Comparison of ENCODE assay signal across 21 mouse cellular contexts in genomic region chr17:86778147-86778546, GRCm38 (mm10). TPM values are rescaled to one million over a fixed set of nuclear protein-coding genes. Genes with fewer than 3 reads are reported as not detected.
DNase-seq lines count a peak whose midpoint lies in the region; TF ChIP-seq lines count a peak whose summit lies in the region.
"Had no signal": no experiment of that assay in that cellular context is flagged by ENCODE, and none has a peak within 500 bp of the region (broad histone marks: within the 10 kb centered on the region; RNA-seq: fewer than 3 reads in every experiment).

No protein-coding gene starts in this region.

- TF ChIP-seq CTCF in gastrocnemius, adult 2 months (IDR thresholded peaks at IDR 0.05) = peak; percentile 47
- TF ChIP-seq CTCF in left cerebral cortex, adult 2 months (IDR thresholded peaks at IDR 0.05) = peak; percentile 27
- TF ChIP-seq CTCF in MEL (IDR thresholded peaks at IDR 0.05 in 2 of 3, conservative IDR thresholded peaks at IDR 0.05 in 1 of 3; ENCODE audit: control insufficient read depth in 1 of 3, insufficient read depth in 1 of 3, low read depth in 2 of 3, low read length in 3 of 3, poor library complexity in 1 of 3, severe bottlenecking in 1 of 3) = peak; percentile 42 to 55 (median 47)

- H3K9ac ChIP-seq in MEL (ENCODE audit: control insufficient read depth, low read depth, low read length, poor library complexity, severe bottlenecking) = no peak overlapping the region
- H3K9ac ChIP-seq: embryonic facial prominence, embryonic 13.5 days; forebrain, embryonic 12.5 days; hindbrain, embryonic 13.5 days had no signal

- intact Hi-C loops in gastrocnemius, adult 2 months (cut with DNase I) = no loop called here
- intact Hi-C loops in left cerebral cortex, adult 2 months (cut with DNase I) = no loop called here
- intact Hi-C loops in left cerebral cortex, postnatal 25 days (cut with DNase I) = no loop called here

- no peak for TF ChIP-seq EP300 in MEL (IDR thresholded peaks at IDR 0.05; ENCODE audit: low read depth in 1 of 2, low read length in 2 of 2)

- no peak for DNase-seq in gastrocnemius, adult 2 months
- no peak for DNase-seq in gastrocnemius, postnatal 10 days
- DNase-seq in left cerebral cortex, adult 2 months (ENCODE audit: extremely low spot score in 1 of 2, low spot score in 2 of 2) = no peak
- DNase-seq in left cerebral cortex, postnatal 25 days (ENCODE audit: low spot score in 2 of 2) = no peak
- peak; percentile 36 for DNase-seq in thymus, postnatal 14 days
- DNase-seq in thymus, postnatal 4 days = no peak
- DNase-seq in MEL (ENCODE audit: low read depth, low spot score) = no peak
- DNase-seq in adrenal gland, postnatal 14 days = no peak
- DNase-seq: adrenal gland, postnatal 10 days; cerebellum, adult 11-12 months; cerebellum, adult 9-10 months; cerebellum, postnatal 25 days; gastrocnemius, postnatal 36 days; heart, adult 11 months; heart, postnatal 10 days had no signal

- H3K79me2 ChIP-seq in MEL (ENCODE audit: control insufficient read depth, insufficient read depth, low read length, poor library complexity) = no peaks in the 10 kb centered on the region

- TF ChIP-seq RAD21 in MEL (IDR thresholded peaks at IDR 0.05; ENCODE audit: low read depth, low read length) = no peak

- H3K27me3 ChIP-seq in MEL (ENCODE audit: control insufficient read depth in 1 of 2, insufficient read depth in 2 of 2, low read length in 2 of 2) = peaks cover 0 to 3% of the 10 kb centered on the region in 2 experiments; a peak in 2 of 4 replicates
- H3K27me3 ChIP-seq: embryonic facial prominence, embryonic 13.5 days; forebrain, embryonic 12.5 days; hindbrain, embryonic 13.5 days had no signal

- H3K4me1 ChIP-seq in MEL (ENCODE audit: control insufficient read depth in 1 of 2, insufficient read depth in 2 of 2, low read length in 2 of 2) = no peaks in the 10 kb centered on the region; a peak in 1 of 4 replicates
- H3K4me1 ChIP-seq: embryonic facial prominence, embryonic 13.5 days; forebrain, embryonic 12.5 days had no signal

- no peaks in the 10 kb centered on the region for H3K9me3 ChIP-seq in MEL (replicated peaks; ENCODE audit: insufficient read depth, low read length)
- H3K9me3 ChIP-seq: embryonic facial prominence, embryonic 13.5 days; forebrain, embryonic 12.5 days; heart, embryonic 10.5 days; hindbrain, embryonic 13.5 days had no signal

- no peak overlapping the region for H3K4me3 ChIP-seq in gastrocnemius, adult 2 months
- H3K4me3 ChIP-seq in left cerebral cortex, adult 2 months = no peak overlapping the region
- H3K4me3 ChIP-seq in MEL (ENCODE audit: control insufficient read depth in 1 of 2, insufficient read depth in 1 of 2, low read depth in 2 of 2, low read length in 2 of 2) = no peak overlapping the region
- H3K4me3 ChIP-seq: embryonic facial prominence, embryonic 13.5 days; forebrain, embryonic 12.5 days; heart, embryonic 10.5 days; hindbrain, embryonic 13.5 days had no signal

- no peak overlapping the region for H3K27ac ChIP-seq in gastrocnemius, adult 2 months
- H3K27ac ChIP-seq in left cerebral cortex, adult 2 months = no peak overlapping the region
- no peak overlapping the region for H3K27ac ChIP-seq in MEL (ENCODE audit: control insufficient read depth, low read depth, low read length)
- H3K27ac ChIP-seq: embryonic facial prominence, embryonic 13.5 days; forebrain, embryonic 12.5 days; heart, embryonic 10.5 days; hindbrain, embryonic 13.5 days; hindbrain, postnatal 0 days had no signal

- no peak for TF ChIP-seq POLR2A in MEL (IDR thresholded peaks at IDR 0.05; ENCODE audit: control insufficient read depth in 1 of 2, insufficient read depth in 1 of 2, low read depth in 1 of 2, low read length in 2 of 2, poor library complexity in 1 of 2)

- H3K36me3 ChIP-seq in MEL (ENCODE audit: control insufficient read depth in 1 of 2, insufficient read depth in 2 of 2, low read length in 2 of 2) = no peaks in the 10 kb centered on the region
- H3K36me3 ChIP-seq: embryonic facial prominence, embryonic 13.5 days; forebrain, embryonic 12.5 days; heart, embryonic 10.5 days; hindbrain, embryonic 13.5 days had no signal

TF ChIP-seq in MEL, 35 proteins besides CTCF, POLR2A, EP300 and RAD21:
- TF ChIP-seq ZNF384 (IDR thresholded peaks at IDR 0.05; ENCODE audit: low read depth, low read length) (no peak), SMC3 (IDR thresholded peaks at IDR 0.05; ENCODE audit: low read depth, low read length) (no peak), GATA1 (IDR thresholded peaks at IDR 0.05; ENCODE audit: low read depth, low read length) (no peak), CHD1 (IDR thresholded peaks at IDR 0.05; ENCODE audit: low read depth, low read length) (no peak), ZC3H11A (IDR thresholded peaks at IDR 0.05; ENCODE audit: low read depth, low read length) (no peak), UBTF (IDR thresholded peaks at IDR 0.05; ENCODE audit: borderline replicate concordance, insufficient read depth, low read depth, low read length) (no peak), USF1 (IDR thresholded peaks at IDR 0.05; ENCODE audit: low read depth, low read length) (no peak)

RNA-seq across cellular contexts. Expression of gene Epas1, which starts 24.6 kb away (rescaled TPM):
- 100 to 1,000 TPM in 1 of 2 experiments, 10 to 100 TPM in 1; 96.6 to 127 TPM for total RNA-seq in gastrocnemius, adult 2 months (2021)
- 10 to 100 TPM; 76.9 to 88.9 TPM for total RNA-seq in gastrocnemius, postnatal 10 days (2021)
- total RNA-seq in left cerebral cortex, adult 2 months (2021) = 10 to 100 TPM; 93.6 to 97.0 TPM
- 10 to 100 TPM; 82.1 to 90.7 TPM for total RNA-seq in left cerebral cortex, postnatal 25 days (2021)
- not detected in 2 replicates for total RNA-seq in MEL (2012; rRNA removed)
- not detected for polyA plus RNA-seq in MEL (2012; ENCODE audit: insufficient read depth in 1 of 2, insufficient read length in 2 of 2, low read depth in 1 of 2, low replicate concordance in 2 of 2, missing spikeins in 1 of 2)
- total RNA-seq in adrenal gland, postnatal 14 days (2021) = 226 TPM in 2 replicates
- total RNA-seq: hematopoietic stem cell, adult 5-6 weeks had no signal

Comparison
In these comparisons a context has a peak if more than half of its experiments do, and no peak if none do; other contexts are left out.
1. RNA of gene Epas1, which starts 24.6 kb away (total RNA-seq): 226 TPM in adrenal gland, postnatal 14 days, 96.6 to 127 TPM in gastrocnemius, adult 2 months, 93.6 to 97.0 TPM in left cerebral cortex, adult 2 months, 82.1 to 90.7 TPM in left cerebral cortex, postnatal 25 days and 76.9 to 88.9 TPM in gastrocnemius, postnatal 10 days; not detected in MEL; every median in the first group is over 10 times any median in the second.
2. Peak in every context shown above with its lines, with median percentiles within 50 percentile points of each other: CTCF ChIP-seq.